In the genomic region with DNA sequence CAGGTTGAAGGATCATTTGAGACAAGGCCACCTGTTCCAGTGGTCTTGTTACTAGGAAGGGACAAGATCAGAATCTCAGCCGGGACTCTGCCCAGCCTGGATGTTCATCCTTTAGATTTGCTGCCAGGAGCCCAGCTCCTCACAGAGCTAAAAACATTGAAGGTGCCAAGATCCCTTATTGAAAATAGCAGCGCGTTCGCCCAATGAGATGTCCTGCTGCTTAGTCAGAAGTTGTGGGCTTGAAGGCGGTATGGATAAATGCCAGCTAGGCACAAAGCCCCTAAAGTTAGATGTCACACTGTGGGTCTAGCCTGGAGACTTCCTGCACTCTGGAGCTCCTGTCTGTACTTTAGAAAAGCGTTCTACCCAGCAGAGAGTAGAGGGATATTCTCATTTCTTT, we compare ENCODE assay signal across 11 mouse cellular contexts.
DNase-seq lines count a peak whose midpoint lies in the region; ATAC-seq and TF ChIP-seq lines count a peak whose summit lies in the region.
"Had no signal": no experiment of that assay in that cellular context is flagged by ENCODE, and none has a peak within 500 bp of the region (broad histone marks: within the 10 kb centered on the region; RNA-seq: fewer than 3 reads in every experiment).

No protein-coding gene starts in this region.

- no peak for ATAC-seq in cerebellum, adult (ENCODE audit: insufficient number of reproducible peaks, low FRiP score, low TSS enrichment)
- ATAC-seq in heart, embryonic 15.5 days (replicated peaks; ENCODE audit: insufficient number of reproducible peaks, insufficient read depth, low FRiP score, low read depth) = no peak
- ATAC-seq in midbrain, postnatal 0 days (ENCODE audit: low FRiP score) = no peak
- ATAC-seq in midbrain, embryonic 11.5 days (ENCODE audit: low FRiP score) = no peak

- H3K27me3 ChIP-seq in cerebellum, adult 2 months (ENCODE audit: control insufficient read depth, insufficient read depth, low read length) = no peaks in the 10 kb centered on the region; the same call in 1 of the 2 replicates
- H3K27me3 ChIP-seq in heart, embryonic 15.5 days = no peaks in the 10 kb centered on the region
- H3K27me3 ChIP-seq in midbrain, postnatal 0 days (ENCODE audit: insufficient read depth, low read length) = no peaks in the 10 kb centered on the region
- no peaks in the 10 kb centered on the region for H3K27me3 ChIP-seq in midbrain, embryonic 11.5 days (ENCODE audit: control insufficient read depth, insufficient read depth, low read length)
- H3K27me3 ChIP-seq: neural tube, embryonic 12.5 days had no signal

- TF ChIP-seq CTCF in cerebellum, adult 2 months (IDR thresholded peaks at IDR 0.05; ENCODE audit: borderline replicate concordance, insufficient read depth, low read depth, low read length) = no peak
- TF ChIP-seq CTCF in midbrain, postnatal 0 days (IDR thresholded peaks at IDR 0.05) = no peak

- peaks cover 3% of the 10 kb centered on the region; the same call in 1 of the 2 replicates for H3K36me3 ChIP-seq in heart, embryonic 15.5 days
- H3K36me3 ChIP-seq in midbrain, postnatal 0 days (ENCODE audit: insufficient read depth, low read length) = peaks cover 32% of the 10 kb centered on the region
- H3K36me3 ChIP-seq in midbrain, embryonic 11.5 days (ENCODE audit: control insufficient read depth, insufficient read depth, low read length) = peaks cover 8% of the 10 kb centered on the region

- 3% methylated on average over 6 of the region's 6 CpGs for WGBS in cerebellum, adult 2 months
- WGBS in heart, embryonic 15.5 days = 68% methylated on average over 6 of the region's 6 CpGs
- WGBS in midbrain, postnatal 0 days = 70% methylated on average over 6 of the region's 6 CpGs
- WGBS in midbrain, embryonic 11.5 days = 91% methylated on average over 6 of the region's 6 CpGs

- H3K27ac ChIP-seq in cerebellum, adult 2 months (ENCODE audit: insufficient read depth, low read length) = no peak overlapping the region
- H3K27ac ChIP-seq in heart, embryonic 15.5 days = peak overlapping the region; percentile 87
- no peak overlapping the region for H3K27ac ChIP-seq in midbrain, postnatal 0 days (ENCODE audit: low read depth, low read length)
- H3K27ac ChIP-seq in midbrain, embryonic 11.5 days (ENCODE audit: low read depth, low read length) = no peak overlapping the region
- H3K27ac ChIP-seq: liver, embryonic 14.5 days; neural tube, embryonic 12.5 days had no signal

- peaks cover 22% of the 10 kb centered on the region for H3K4me1 ChIP-seq in cerebellum, adult 2 months (ENCODE audit: control insufficient read depth, insufficient read depth, low read length)
- H3K4me1 ChIP-seq in heart, embryonic 15.5 days (replicated peaks) = peaks cover 27% of the 10 kb centered on the region
- H3K4me1 ChIP-seq in midbrain, postnatal 0 days (ENCODE audit: insufficient read depth, low read length) = no peaks in the 10 kb centered on the region
- H3K4me1 ChIP-seq in midbrain, embryonic 11.5 days (ENCODE audit: control insufficient read depth, insufficient read depth, low read length) = no peaks in the 10 kb centered on the region
- H3K4me1 ChIP-seq: neural tube, embryonic 12.5 days had no signal

- H3K4me3 ChIP-seq in cerebellum, adult 2 months (replicated peaks; ENCODE audit: insufficient read depth, low read depth, low read length) = no peak overlapping the region
- H3K4me3 ChIP-seq in heart, embryonic 15.5 days = no peak overlapping the region
- no peak overlapping the region for H3K4me3 ChIP-seq in midbrain, postnatal 0 days (ENCODE audit: low read depth, low read length)
- no peak overlapping the region for H3K4me3 ChIP-seq in midbrain, embryonic 11.5 days (ENCODE audit: low read depth, low read length)
- H3K4me3 ChIP-seq: neural tube, embryonic 12.5 days had no signal

- no peak for TF ChIP-seq POLR2A in cerebellum, adult 2 months (IDR thresholded peaks at IDR 0.05; ENCODE audit: borderline replicate concordance, insufficient read depth, low read length)

- no peaks in the 10 kb centered on the region for H3K9me3 ChIP-seq in heart, embryonic 15.5 days (replicated peaks)
- H3K9me3 ChIP-seq in midbrain, postnatal 0 days (ENCODE audit: low read length) = no peaks in the 10 kb centered on the region
- no peaks in the 10 kb centered on the region for H3K9me3 ChIP-seq in midbrain, embryonic 11.5 days (ENCODE audit: control insufficient read depth, low read length)
- H3K9me3 ChIP-seq: G1E; neural tube, embryonic 12.5 days had no signal

- DNase-seq in cerebellum, adult 2 months = peak; percentile 23 to 43
- no peak for DNase-seq in heart, adult 18-20 months
- DNase-seq in midbrain, postnatal 0 days (ENCODE audit: low spot score) = peak; percentile 62
- no peak for DNase-seq in midbrain, embryonic 11.5 days (ENCODE audit: low spot score, missing footprints)
- DNase-seq in skeletal muscle tissue, adult 2 months (ENCODE audit: low read depth, low spot score) = peak; percentile 31
- DNase-seq in spleen, postnatal 4 days (ENCODE audit: low spot score in 2 of 2) = no peak

- H3K9ac ChIP-seq in heart, embryonic 15.5 days = no peak overlapping the region
- H3K9ac ChIP-seq in midbrain, postnatal 0 days (replicated peaks; ENCODE audit: low read length, poor library complexity, severe bottlenecking) = no peak overlapping the region
- H3K9ac ChIP-seq in midbrain, embryonic 11.5 days (ENCODE audit: low read length) = no peak overlapping the region
- H3K9ac ChIP-seq: liver, embryonic 14.5 days; neural tube, embryonic 12.5 days had no signal

- peak overlapping the region; percentile 56 for H3K4me2 ChIP-seq in heart, embryonic 15.5 days
- H3K4me2 ChIP-seq in midbrain, postnatal 0 days (ENCODE audit: low read depth, low read length, poor library complexity, severe bottlenecking) = no peak overlapping the region
- no peak overlapping the region for H3K4me2 ChIP-seq in midbrain, embryonic 11.5 days
- H3K4me2 ChIP-seq: neural tube, embryonic 12.5 days had no signal

Comparison
In these comparisons a context has a peak if more than half of its experiments do, and no peak if none do; other contexts are left out.
1. DNase-seq: peak in cerebellum, adult 2 months (2 of 2), midbrain, postnatal 0 days (single experiment) and skeletal muscle tissue, adult 2 months (single experiment); none in heart, adult 18-20 months (0 of 2), midbrain, embryonic 11.5 days (single experiment) and spleen, postnatal 4 days (0 of 2).